Mouse (Mus musculus): Measurements from ENCODE around the gene Trim14. TPM values are rescaled to one million over a fixed set of nuclear protein-coding genes. Genes with fewer than 3 reads are reported as not detected.
A peak's percentile ranks its signal among the peaks of the same experiment; 100 is the strongest.

Trim14 gene
- polyA plus RNA-seq, 1 experiment from 2014 or later, result 0.85 TPM

- Histone ChIP-seq H3K4me2 (ENCODE audit: low read length) (peak overlapping the region; percentile 76), H3K4me3 (ENCODE audit: low read length) (peak overlapping the region; percentile 96), H3K4me1 (ENCODE audit: control insufficient read depth, insufficient read depth, low read depth, low read length) (peaks cover 20% of the 10 kb centered on the region), H3K9ac (ENCODE audit: low read depth, low read length) (peak overlapping the region; percentile 99), H3K27ac (ENCODE audit: low read depth, low read length) (peak overlapping the region; percentile 98), H3K27me3 (replicated peaks; ENCODE audit: control insufficient read depth, insufficient read depth, low read length) (no peaks in the 10 kb centered on the region), H3K36me3 (ENCODE audit: control insufficient read depth, insufficient read depth, low read length) (no peaks in the 10 kb centered on the region), H3K9me3 (ENCODE audit: control insufficient read depth, low read length) (no peaks in the 10 kb centered on the region)
- peak; percentile 43 for ATAC-seq
- under 1% methylated on average over 86 of the region's 111 CpGs for WGBS
Measured at GRCm38 (mm10) chr4:46451758-46452480, 84.0 kb downstream of the Trim14 start.

GRCm38 (mm10) chr4:46451240-46451757, 84.6 kb downstream of the Trim14 start:
- peak overlapping the region; percentile 96 for H3K4me3 ChIP-seq (ENCODE audit: low read length)
- peak overlapping the region; percentile 99 for H3K9ac ChIP-seq (ENCODE audit: low read depth, low read length)
- H3K4me2 ChIP-seq (ENCODE audit: low read length), result peak overlapping the region; percentile 76
- H3K27me3 ChIP-seq (replicated peaks; ENCODE audit: control insufficient read depth, insufficient read depth, low read length), result no peaks in the 10 kb centered on the region
- H3K27ac ChIP-seq (ENCODE audit: low read depth, low read length), result peak overlapping the region; percentile 98
- ATAC-seq, result peak; percentile 49
- H3K36me3 ChIP-seq (ENCODE audit: control insufficient read depth, insufficient read depth, low read length), result no peaks in the 10 kb centered on the region
- H3K9me3 ChIP-seq (ENCODE audit: control insufficient read depth, low read length), result no peaks in the 10 kb centered on the region
- H3K4me1 ChIP-seq (ENCODE audit: control insufficient read depth, insufficient read depth, low read depth, low read length), result peaks cover 20% of the 10 kb centered on the region
- WGBS, result 1% methylated on average over 27 of the region's 70 CpGs

- peak within 1 kb of the TSS; percentile 76 for H3K4me2 ChIP-seq (ENCODE audit: low read length)
- H3K4me1 ChIP-seq (ENCODE audit: control insufficient read depth, insufficient read depth, low read depth, low read length), result peaks cover 20% of the 10 kb centered on the region
- peak within 1 kb of the TSS; percentile 96 for H3K4me3 ChIP-seq (ENCODE audit: low read length)
- peak; percentile 95 for ATAC-seq
- H3K27ac ChIP-seq (ENCODE audit: low read depth, low read length), result peak within 1 kb of the TSS; percentile 98
- H3K9me3 ChIP-seq (ENCODE audit: control insufficient read depth, low read length), result no peaks in the 10 kb centered on the region
- peak within 1 kb of the TSS; percentile 99 for H3K9ac ChIP-seq (ENCODE audit: low read depth, low read length)
- under 1% methylated on average over 43 of the region's 66 CpGs for WGBS
- no peaks in the 10 kb centered on the region for H3K27me3 ChIP-seq (replicated peaks; ENCODE audit: control insufficient read depth, insufficient read depth, low read length)
- no peaks in the 10 kb centered on the region for H3K36me3 ChIP-seq (ENCODE audit: control insufficient read depth, insufficient read depth, low read length)
Measured at GRCm38 (mm10) chr4:46450519-46451131, 85.3 kb downstream of the Trim14 start, which contains the start of gene Anp32b. Gene Anp32b (plus strand): TSS chr4:46450902.

- Histone ChIP-seq H3K27ac (ENCODE audit: low read depth, low read length) (peak overlapping the region; percentile 98), H3K4me3 (ENCODE audit: low read length) (peak overlapping the region; percentile 96), H3K27me3 (replicated peaks; ENCODE audit: control insufficient read depth, insufficient read depth, low read length) (no peaks in the 10 kb centered on the region), H3K9ac (ENCODE audit: low read depth, low read length) (peak overlapping the region; percentile 99), H3K4me1 (ENCODE audit: control insufficient read depth, insufficient read depth, low read depth, low read length) (peaks cover 20% of the 10 kb centered on the region), H3K36me3 (ENCODE audit: control insufficient read depth, insufficient read depth, low read length) (no peaks in the 10 kb centered on the region), H3K4me2 (ENCODE audit: low read length) (peak overlapping the region; percentile 76), H3K9me3 (ENCODE audit: control insufficient read depth, low read length) (no peaks in the 10 kb centered on the region)
- no peak for ATAC-seq
- WGBS, result 33% methylated on average over 7 of the region's 7 CpGs
Measured at GRCm38 (mm10) chr4:46450020-46450518, 85.9 kb downstream of the Trim14 start.

- Histone ChIP-seq H3K4me2 (ENCODE audit: low read length) (no peak overlapping the region), H3K9ac (ENCODE audit: low read depth, low read length) (no peak overlapping the region), H3K27me3 (replicated peaks; ENCODE audit: control insufficient read depth, insufficient read depth, low read length) (no peaks in the 10 kb centered on the region), H3K27ac (ENCODE audit: low read depth, low read length) (no peak overlapping the region), H3K9me3 (ENCODE audit: control insufficient read depth, low read length) (no peaks in the 10 kb centered on the region), H3K4me3 (ENCODE audit: low read length) (no peak overlapping the region), H3K4me1 (ENCODE audit: control insufficient read depth, insufficient read depth, low read depth, low read length) (peaks cover 18% of the 10 kb centered on the region), H3K36me3 (ENCODE audit: control insufficient read depth, insufficient read depth, low read length) (no peaks in the 10 kb centered on the region)
- no peak for ATAC-seq
- WGBS, result 32% methylated on average over 6 of the region's 6 CpGs
Measured at GRCm38 (mm10) chr4:46448886-46449285, 87.1 kb downstream of the Trim14 start.

- no peak overlapping the region for H3K4me2 ChIP-seq (ENCODE audit: low read length)
- peaks cover 4% of the 10 kb centered on the region for H3K4me1 ChIP-seq (ENCODE audit: control insufficient read depth, insufficient read depth, low read depth, low read length)
- H3K27ac ChIP-seq (ENCODE audit: low read depth, low read length), result no peak overlapping the region
- 74% methylated on average over 1 of the region's 1 CpGs for WGBS
- H3K27me3 ChIP-seq (replicated peaks; ENCODE audit: control insufficient read depth, insufficient read depth, low read length), result no peaks in the 10 kb centered on the region
- H3K4me3 ChIP-seq (ENCODE audit: low read length), result no peak overlapping the region
- H3K36me3 ChIP-seq (ENCODE audit: control insufficient read depth, insufficient read depth, low read length), result no peaks in the 10 kb centered on the region
- ATAC-seq, result no peak
- H3K9me3 ChIP-seq (ENCODE audit: control insufficient read depth, low read length), result no peaks in the 10 kb centered on the region
- H3K9ac ChIP-seq (ENCODE audit: low read depth, low read length), result no peak overlapping the region
Measured at GRCm38 (mm10) chr4:46447461-46447860, 88.5 kb downstream of the Trim14 start.

GRCm38 (mm10) chr4:46445237-46445945, 90.5 kb downstream of the Trim14 start:
- Histone ChIP-seq H3K9me3 (ENCODE audit: control insufficient read depth, low read length) (no peaks in the 10 kb centered on the region), H3K27ac (ENCODE audit: low read depth, low read length) (no peak overlapping the region), H3K4me3 (ENCODE audit: low read length) (no peak overlapping the region), H3K4me1 (ENCODE audit: control insufficient read depth, insufficient read depth, low read depth, low read length) (peaks cover 2% of the 10 kb centered on the region), H3K27me3 (replicated peaks; ENCODE audit: control insufficient read depth, insufficient read depth, low read length) (no peaks in the 10 kb centered on the region), H3K4me2 (ENCODE audit: low read length) (no peak overlapping the region), H3K9ac (ENCODE audit: low read depth, low read length) (no peak overlapping the region), H3K36me3 (ENCODE audit: control insufficient read depth, insufficient read depth, low read length) (no peaks in the 10 kb centered on the region)
- 48% methylated on average over 9 of the region's 9 CpGs for WGBS
- no peak for ATAC-seq

Measured in hindbrain, embryonic 16.5 days (tissue).